Mouse (Mus musculus) gastrocnemius, adult 18-20 months (tissue): Measurements from ENCODE around the gene Hist1h2ai. TPM values are rescaled to one million over a fixed set of nuclear protein-coding genes. Genes with fewer than 3 reads are reported as not detected.
"Not testable (repeated sequence)": the region's sequence is repeated elsewhere in the genome, so short reads cannot be mapped to it uniquely, and the experiment has no call there.

Source experiments
- DNase-seq: peaks from one replicate; pipeline ENCODE4 v3.0.0; 2021; ENCODE audit warnings: low spot score
- total RNA-seq, 2 experiments: library from RNA; stranded (reverse); gene quantifications; 2 replicates each; pipeline ENCODE4 v1.2.3; 2021

Hist1h2ai gene
- total RNA-seq, 2 experiments from 2014 or later = 1.5 TPM; not detected in 1

DNA sequence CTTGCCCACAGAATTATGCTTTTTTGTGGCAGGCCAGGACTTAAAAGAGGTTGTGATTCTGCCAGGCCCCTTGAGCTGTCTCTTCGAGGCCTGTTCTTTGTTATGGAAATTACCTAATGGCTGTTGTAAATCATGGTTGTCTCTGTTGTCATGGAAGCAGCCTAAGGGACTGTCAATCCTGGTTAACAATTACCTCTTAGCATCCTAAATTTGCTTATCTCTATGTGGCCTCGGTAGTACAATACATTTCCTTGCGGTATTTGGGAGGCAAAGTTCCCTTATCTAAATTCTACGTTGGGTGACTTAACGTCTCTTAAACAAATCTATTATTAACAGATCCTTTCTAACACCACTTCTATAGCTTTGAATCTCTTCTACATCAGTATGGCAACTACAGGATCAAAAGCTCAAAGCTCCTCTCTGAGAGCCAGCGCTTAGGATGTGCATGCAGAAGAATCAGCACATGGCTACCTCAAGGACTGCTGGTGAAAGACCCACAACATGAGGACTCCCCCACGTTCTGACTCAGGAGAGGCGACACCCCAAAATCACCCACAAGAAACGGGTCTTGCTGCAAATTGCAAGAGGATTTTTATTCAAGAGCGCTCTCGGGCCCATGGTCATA is 11.8 kb downstream of the Hist1h2ai start:
- no peak for DNase-seq

- no peak for DNase-seq
Observed at GRCm38 (mm10) chr13:21729544-21729943, 13.3 kb downstream of the Hist1h2ai start.

GRCm38 (mm10) chr13:21733466-21733865 is 17.2 kb downstream of the Hist1h2ai start:
- no peak for DNase-seq

DNA sequence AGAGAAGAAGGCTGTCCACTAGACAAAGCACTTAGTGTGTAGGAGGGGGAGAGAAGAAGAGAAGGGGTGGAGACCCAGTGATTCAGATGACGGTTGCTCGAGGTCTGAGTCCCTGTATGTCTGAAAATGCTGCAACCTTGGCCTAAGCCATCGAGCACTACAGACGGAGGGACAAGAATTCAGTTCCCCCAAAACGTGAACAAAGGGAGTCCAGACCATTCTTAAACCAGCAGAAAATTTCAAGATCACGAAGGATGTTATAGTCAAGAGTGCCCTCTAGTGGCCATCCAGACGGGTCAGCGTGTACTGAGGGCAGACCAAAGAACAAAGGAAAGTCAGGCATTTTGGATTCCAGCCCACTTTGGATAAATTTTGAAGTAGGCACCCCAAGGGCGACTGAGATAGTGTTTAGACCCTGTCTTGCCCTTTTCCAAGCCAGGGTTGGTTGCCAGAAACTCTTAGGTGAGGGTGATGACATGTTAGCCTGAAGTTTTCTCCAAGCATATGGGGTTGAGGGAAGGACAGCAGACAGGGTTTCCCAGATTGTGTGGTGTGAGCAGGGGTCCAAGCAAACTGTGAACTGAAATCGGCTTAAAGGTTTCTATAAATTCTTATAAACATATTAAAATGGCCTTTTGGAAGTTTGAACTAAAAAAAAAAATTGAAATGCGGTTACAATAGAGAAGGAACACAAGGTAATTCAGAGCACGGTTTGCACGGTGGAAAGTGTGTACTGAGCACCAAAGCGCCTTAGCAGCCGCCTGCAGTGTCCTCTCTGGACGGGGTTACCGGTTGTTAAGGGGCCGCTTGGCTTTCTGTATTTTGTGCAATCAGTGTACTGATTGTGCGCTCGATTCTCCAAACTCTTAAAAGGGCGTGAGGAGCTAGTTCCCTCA is 18.0 kb downstream of the Hist1h2ai start:
- peak; percentile 74 for DNase-seq

GRCm38 (mm10) chr13:21734906-21735767 is 18.9 kb downstream of the Hist1h2ai start, which contains the start of gene Hist1h4j:
Hist1h4j (plus strand) TSS chr13:21735064.
- not testable (repeated sequence) for DNase-seq

DNA sequence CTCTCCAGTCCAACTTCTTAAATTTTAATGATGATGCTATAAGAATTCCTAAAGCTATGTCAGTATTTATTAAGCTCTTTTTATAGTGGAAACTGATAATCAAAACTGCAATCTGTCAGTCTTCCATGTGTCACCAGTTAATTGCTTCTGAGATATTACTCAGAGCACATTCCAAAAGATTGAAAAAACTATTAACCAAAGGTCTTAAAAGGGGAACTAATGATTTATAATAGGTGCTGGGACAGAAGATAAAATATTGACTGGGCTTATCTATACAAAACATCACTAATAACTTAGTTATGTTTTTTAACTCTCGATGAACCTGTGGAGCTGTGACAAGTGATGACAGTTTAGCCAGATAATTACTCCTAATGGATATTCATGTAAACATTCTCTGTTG is 28.8 kb downstream of the Hist1h2ai start:
- no peak for DNase-seq

DNA sequence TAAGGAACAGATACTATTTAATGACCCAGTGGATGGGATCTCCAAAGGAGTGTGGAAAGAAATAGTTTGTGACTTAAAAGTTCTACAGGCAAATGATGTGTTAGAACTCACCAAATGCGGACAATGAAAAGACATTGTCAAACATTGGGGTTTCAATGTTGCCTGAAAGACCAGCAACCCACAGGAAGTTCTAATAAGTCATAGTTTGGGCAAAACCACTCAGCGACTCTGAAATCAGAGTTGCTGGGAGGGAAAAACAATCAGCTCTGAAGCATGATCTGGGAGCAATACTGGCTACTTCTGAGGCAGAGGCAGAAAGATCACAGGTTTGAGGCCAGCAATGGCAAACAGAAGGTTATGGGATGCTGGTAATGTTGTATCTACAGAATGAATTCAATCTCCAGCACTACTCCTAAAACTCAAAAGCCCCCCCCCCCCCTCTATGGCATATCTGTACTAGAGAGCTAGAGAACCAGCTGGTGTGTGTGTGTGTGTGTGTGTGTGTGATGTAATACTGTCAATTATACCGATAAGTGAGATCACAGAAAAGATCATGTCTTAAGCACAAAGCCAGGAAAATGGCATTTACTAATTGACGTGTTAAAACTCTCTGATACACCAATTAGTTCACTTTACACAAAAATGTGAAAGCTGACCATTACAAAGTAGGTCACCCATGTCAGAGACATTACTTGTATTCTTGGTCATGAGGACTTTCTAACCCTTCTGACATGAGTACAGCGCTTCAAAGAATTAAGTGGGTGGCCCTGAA is 33.4 kb downstream of the Hist1h2ai start:
- no peak for DNase-seq

- DNase-seq = peak; percentile 48
Observed at GRCm38 (mm10) chr13:21750159-21751017, 34.2 kb downstream of the Hist1h2ai start, which contains the start of gene Hist1h4k. Hist1h4k (minus strand) TSS chr13:21750505.

DNA sequence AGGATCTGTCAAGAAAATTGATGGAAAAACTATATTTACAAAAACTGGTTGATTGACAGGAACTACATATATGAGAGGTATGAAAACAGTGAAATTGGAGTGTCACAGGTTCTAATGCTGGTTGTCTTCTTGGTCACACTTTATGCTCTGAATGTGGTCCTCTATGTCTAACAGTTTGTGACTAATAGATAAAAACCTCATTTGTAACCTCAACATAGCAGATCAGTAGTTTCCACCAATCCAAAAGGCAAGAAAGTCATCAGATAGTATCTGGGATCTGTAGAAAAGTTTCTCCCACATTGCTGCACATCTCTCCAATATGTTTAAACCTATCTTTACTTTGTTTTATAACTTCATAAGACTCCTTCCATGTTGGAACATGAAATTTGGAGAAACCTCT is 35.2 kb downstream of the Hist1h2ai start:
- no peak for DNase-seq

DNA sequence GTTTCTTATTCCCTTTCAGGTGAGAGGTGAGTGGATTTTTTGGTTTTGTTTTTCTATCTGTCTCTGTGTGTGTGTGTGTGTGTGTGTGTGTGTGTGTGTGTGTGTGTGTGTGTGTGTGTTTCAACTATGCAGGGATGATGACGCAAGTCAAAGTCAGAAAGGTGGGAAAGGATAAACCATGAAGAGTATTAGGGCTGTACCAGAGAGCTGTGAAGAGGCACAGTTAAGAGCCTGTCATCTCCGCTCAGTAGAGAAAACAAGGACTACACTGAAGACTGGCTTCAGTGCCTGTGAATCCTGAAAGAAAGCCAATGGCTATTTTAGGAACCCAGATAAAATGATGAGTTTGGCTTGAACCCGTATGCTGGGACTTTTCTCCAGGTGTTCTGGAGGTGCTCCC is 35.6 kb downstream of the Hist1h2ai start:
- no peak for DNase-seq

DNA sequence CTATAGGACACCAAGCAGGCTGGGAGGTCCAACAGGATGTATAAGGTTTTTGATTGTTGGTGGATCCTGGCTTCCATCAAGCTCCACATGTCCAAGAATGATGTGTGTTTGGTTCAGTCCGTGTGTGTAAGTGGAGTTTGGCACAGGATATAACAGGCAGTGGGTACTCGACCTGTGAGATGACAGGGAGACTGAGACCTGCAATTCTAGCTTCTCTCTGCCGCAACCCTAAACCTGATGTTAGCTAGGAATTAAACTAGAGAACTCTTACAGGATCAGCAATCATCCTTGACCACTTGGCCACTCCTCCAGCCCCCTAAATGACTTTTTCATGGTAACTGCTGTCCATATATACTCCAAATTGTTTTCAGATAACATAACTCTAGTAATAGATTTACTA is 36.1 kb downstream of the Hist1h2ai start:
- no peak for DNase-seq

- DNase-seq = no peak
Observed at GRCm38 (mm10) chr13:21753051-21753523, 36.9 kb downstream of the Hist1h2ai start.

- DNase-seq = peak; percentile 27
Observed at GRCm38 (mm10) chr13:21753524-21754285, 37.5 kb downstream of the Hist1h2ai start, which contains the start of the genes Hist1h2ak and Hist1h2bn. Hist1h2ak (minus strand) TSS chr13:21753827. Hist1h2bn (plus strand) TSS chr13:21754123.

DNA sequence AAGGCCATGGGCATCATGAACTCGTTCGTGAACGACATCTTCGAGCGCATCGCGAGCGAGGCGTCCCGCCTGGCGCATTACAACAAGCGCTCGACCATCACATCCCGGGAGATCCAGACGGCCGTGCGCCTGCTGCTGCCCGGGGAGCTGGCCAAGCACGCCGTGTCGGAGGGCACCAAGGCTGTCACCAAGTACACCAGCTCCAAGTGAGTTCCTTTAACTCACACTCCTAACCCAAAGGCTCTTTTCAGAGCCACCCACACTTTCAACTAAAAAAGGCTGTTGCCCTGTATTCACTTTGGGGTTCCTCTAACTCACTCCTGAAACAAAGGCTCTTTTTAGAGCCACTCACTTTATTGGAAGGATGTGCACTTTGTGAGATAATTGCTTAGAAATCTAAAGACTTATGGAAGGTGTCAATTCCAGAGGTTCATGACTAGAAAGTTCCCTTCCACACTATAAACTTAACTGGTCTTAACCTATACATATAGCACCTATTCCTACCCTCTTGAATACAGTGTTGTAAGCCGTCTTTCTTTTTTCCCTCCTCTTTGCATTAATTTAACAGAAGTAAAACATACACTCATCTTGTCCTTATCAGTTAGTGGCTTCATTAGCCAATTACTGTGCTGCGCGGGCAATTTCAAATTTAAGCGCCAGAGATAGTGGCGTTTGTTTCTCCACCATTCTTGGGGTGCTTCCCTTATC is 38.2 kb downstream of the Hist1h2ai start:
- DNase-seq = not testable (repeated sequence)

DNA sequence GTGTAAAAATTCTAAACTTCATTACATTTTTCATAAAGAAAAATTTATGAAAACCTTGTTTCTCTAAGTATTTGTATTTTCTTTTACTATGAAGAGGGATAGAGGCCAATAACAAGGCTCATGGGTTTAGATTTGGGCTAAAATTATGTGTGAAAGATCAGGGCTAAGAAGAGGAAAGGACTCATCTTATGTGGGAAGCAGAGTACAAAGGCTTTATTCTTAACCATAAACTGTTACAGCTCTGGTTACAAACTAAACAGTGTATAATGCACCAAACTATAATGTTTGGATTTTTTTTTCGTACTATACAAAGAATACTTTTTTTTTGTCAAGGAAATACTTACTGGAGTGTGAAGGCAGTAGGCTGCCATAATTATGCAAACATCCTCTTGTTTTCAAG is 39.5 kb downstream of the Hist1h2ai start:
- no peak for DNase-seq
